Mouse (Mus musculus) megakaryocyte-erythroid progenitor cell, adult 5 weeks (primary cell): ENCODE results near the gene Olfr1264. TPM values are rescaled to one million over a fixed set of nuclear protein-coding genes. Genes with fewer than 3 reads are reported as not detected.

Source experiments
- polyA plus RNA-seq: library from polyadenylated mRNA; stranded (reverse); fragments of >175 nt; gene quantifications from 2 replicates; pipeline ENCODE4 v1.2.3, GENCODE M21; 2012

Gene Olfr1264
- not detected in 2 replicates for polyA plus RNA-seq

GRCm38 (mm10) chr2:90025477-90025876 is at the start of gene Olfr1264:
Gene Olfr1264, minus strand, starts transcription at chr2:90025577.

GRCm38 (mm10) chr2:90063494-90063893 is 38.1 kb upstream of the Olfr1264 start, which contains the start of gene Olfr140:
Gene Olfr140, minus strand, starts transcription at chr2:90063594.

GRCm38 (mm10) chr2:90035037-90035436 is 9.7 kb upstream of the Olfr1264 start, which contains the start of gene Olfr1265:
Gene Olfr1265, plus strand, starts transcription at chr2:90035337.

GRCm38 (mm10) chr2:90011831-90012230 is 13.5 kb downstream of the Olfr1264 start, which contains the start of gene Olfr1263:
Gene Olfr1263, plus strand, starts transcription at chr2:90012131.

GRCm38 (mm10) chr2:89999845-90000244 is 25.5 kb downstream of the Olfr1264 start, which contains the start of gene Olfr1262:
Gene Olfr1262, plus strand, starts transcription at chr2:90000145.

GRCm38 (mm10) chr2:89990921-89991320 is 34.5 kb downstream of the Olfr1264 start, which contains the start of gene Olfr1261:
Gene Olfr1261, plus strand, starts transcription at chr2:89991221.

GRCm38 (mm10) chr2:89974184-89974583 is 51.2 kb downstream of the Olfr1264 start, which contains the start of gene Olfr1260:
Gene Olfr1260, plus strand, starts transcription at chr2:89974340.

Other genes with a start within 250 kb of the Olfr1264 start
- gene Olfr1254, start 232.0 kb downstream of the Olfr1264 start, polyA plus RNA-seq = not detected in 2 replicates
- not detected in 2 replicates for gene Olfr1255, start 213.5 kb downstream of the Olfr1264 start, polyA plus RNA-seq
- gene Olfr1256, start 184.0 kb downstream of the Olfr1264 start, polyA plus RNA-seq = not detected in 2 replicates
- gene Olfr48, start 177.4 kb downstream of the Olfr1264 start, polyA plus RNA-seq = not detected in 2 replicates
- not detected in 2 replicates for gene Olfr1257, start 147.1 kb downstream of the Olfr1264 start, polyA plus RNA-seq
- gene Olfr1258, start 98.3 kb downstream of the Olfr1264 start, polyA plus RNA-seq = 0.01 TPM in 1 of 2 replicates, not detected in the other
- not detected in 2 replicates for gene Olfr1259, start 76.9 kb downstream of the Olfr1264 start, polyA plus RNA-seq
- not detected in 2 replicates for gene Olfr1260, start 51.2 kb downstream of the Olfr1264 start, polyA plus RNA-seq
- gene Olfr1261, start 34.4 kb downstream of the Olfr1264 start, polyA plus RNA-seq = not detected in 2 replicates
- not detected in 2 replicates for gene Olfr1262, start 25.4 kb downstream of the Olfr1264 start, polyA plus RNA-seq
- 0.03 TPM in 1 of 2 replicates, not detected in the other for gene Olfr1263, start 13.4 kb downstream of the Olfr1264 start, polyA plus RNA-seq
- gene Olfr1265, start 9.8 kb upstream of the Olfr1264 start, polyA plus RNA-seq = not detected in 2 replicates
- gene Olfr140, start 38.0 kb upstream of the Olfr1264 start, polyA plus RNA-seq = 0.08 TPM in 1 of 2 replicates, not detected in the other
- not detected in 2 replicates for gene Olfr1269, start 95.8 kb upstream of the Olfr1264 start, polyA plus RNA-seq
- 0.02 TPM in 1 of 2 replicates, not detected in the other for gene Olfr32, start 116.7 kb upstream of the Olfr1264 start, polyA plus RNA-seq
- gene Olfr1270, start 127.5 kb upstream of the Olfr1264 start, polyA plus RNA-seq = 0.02 TPM in 1 of 2 replicates, not detected in the other
- not detected in 2 replicates for gene Olfr1506, start 198.9 kb upstream of the Olfr1264 start, polyA plus RNA-seq
- not detected in 2 replicates for gene Olfr142, start 232.0 kb upstream of the Olfr1264 start, polyA plus RNA-seq
- gene Olfr1271, start 245.5 kb upstream of the Olfr1264 start, polyA plus RNA-seq = not detected in 2 replicates